Comparison of ENCODE assay signal across 19 mouse cellular contexts in genomic region chr10:68420393-68420920, GRCm38 (mm10).
DNase-seq lines count a peak whose midpoint lies in the region; TF ChIP-seq lines count a peak whose summit lies in the region.
"Had no signal": no experiment of that assay in that cellular context is flagged by ENCODE, and none has a peak within 500 bp of the region (broad histone marks: within the 10 kb centered on the region; RNA-seq: fewer than 3 reads in every experiment).

No protein-coding gene starts in this region.

- peak; percentile 69 for DNase-seq in heart, adult 11 months
- DNase-seq in heart, postnatal 4 days, result no peak
- DNase-seq in right cerebral cortex, postnatal 14 days, result peak; percentile 9
- DNase-seq in right cerebral cortex, postnatal 25 days, result no peak
- DNase-seq in layer of hippocampus, adult 2 months (ENCODE audit: low spot score in 2 of 2), result peak; percentile 40 to 48
- DNase-seq in right cerebral cortex, postnatal 4 days, result peak; percentile 24
- DNase-seq in frontal cortex, postnatal 10 days (ENCODE audit: low spot score in 2 of 2), result no peak
- DNase-seq in urinary bladder, postnatal 14 days (ENCODE audit: low spot score), result no peak
- DNase-seq: adrenal gland, adult 2 months; cerebellum, postnatal 25 days; gastrocnemius, postnatal 10 days; heart, adult 2 months; lung, adult 18-20 months; lung, postnatal 14 days; thymus, adult 18-20 months; thymus, postnatal 4 days had no signal

- H3K27ac ChIP-seq in layer of hippocampus, adult 2 months, result no peak overlapping the region
- H3K27ac ChIP-seq: heart, adult 2 months; heart, embryonic 15.5 days; hindbrain, postnatal 0 days; stomach, embryonic 15.5 days had no signal

- no peak overlapping the region for H3K4me3 ChIP-seq in layer of hippocampus, adult 2 months
- H3K4me3 ChIP-seq: heart, adult 2 months; heart, embryonic 15.5 days; stomach, embryonic 15.5 days had no signal

- TF ChIP-seq CTCF in layer of hippocampus, adult 2 months (conservative IDR thresholded peaks at IDR 0.05), result peak; percentile 25; the same call in 1 of the 2 replicates

Comparison
In these comparisons a context has a peak if more than half of its experiments do, and no peak if none do; other contexts are left out.
1. DNase-seq: peak in heart, adult 11 months (single experiment), right cerebral cortex, postnatal 14 days (single experiment), layer of hippocampus, adult 2 months (2 of 2) and right cerebral cortex, postnatal 4 days (single experiment); none in heart, postnatal 4 days (single experiment), right cerebral cortex, postnatal 25 days (single experiment), frontal cortex, postnatal 10 days (0 of 2) and urinary bladder, postnatal 14 days (single experiment).